Mouse (Mus musculus) small intestine, adult 2 months (tissue): ENCODE results near the gene Ankrd13a. TPM values are rescaled to one million over a fixed set of nuclear protein-coding genes. Genes with fewer than 3 reads are reported as not detected.

Source experiments
- H3K27ac ChIP-seq: fragments of 200-500 bp; 2 replicates; pipeline ENCODE4 v1.5.1; 2012; ENCODE audit warnings: low read depth, low read length, control low read depth, inconsistent platforms; ENCODE audit not compliant: insufficient read depth
- H3K27me3 ChIP-seq: fragments of 200-500 bp; 2 replicates; pipeline ENCODE4 v1.6.1; 2012; ENCODE audit warnings: mild to moderate bottlenecking, moderate library complexity, low read length, inconsistent platforms; ENCODE audit not compliant: control insufficient read depth, insufficient read depth
- H3K36me3 ChIP-seq: fragments of 200-500 bp; 2 replicates; pipeline ENCODE4 v1.6.1; 2012; ENCODE audit warnings: mild to moderate bottlenecking, low read length, control low read depth, inconsistent platforms; ENCODE audit not compliant: control insufficient read depth, insufficient read depth
- H3K4me1 ChIP-seq: fragments of 200-500 bp; 2 replicates; pipeline ENCODE4 v1.6.1; 2012; ENCODE audit warnings: low read length, inconsistent platforms, mixed read lengths; ENCODE audit not compliant: control insufficient read depth, insufficient read depth, insufficient read length
- H3K4me3 ChIP-seq: fragments of 200-500 bp; 2 replicates; pipeline ENCODE4 v1.5.1; 2012; ENCODE audit warnings: low read depth, mild to moderate bottlenecking, control low read depth, inconsistent platforms, low read length, moderate library complexity
- CTCF ChIP-seq: fragments of 200-500 bp; IDR thresholded peaks from 2 replicates; pipeline ENCODE4 v1.5.1; 2012; ENCODE audit warnings: low read depth, mild to moderate bottlenecking, control low read depth, inconsistent platforms, low read length, moderate library complexity, mixed read lengths; ENCODE audit not compliant: insufficient replicate concordance, insufficient read length; ENCODE audit errors: extremely low read depth
- POLR2A ChIP-seq: fragments of 200-500 bp; IDR thresholded peaks from 2 replicates; pipeline ENCODE4 v1.6.1; 2012; ENCODE audit warnings: low read depth, mild to moderate bottlenecking, control low read depth, inconsistent platforms, low read length, moderate library complexity
- WGBS: fragments of 180-500 bp; shearing (Covaris S2); methylation state at CpG from one replicate; pipeline ENCODE4 v1.1.7; 2018; 5-methylcytosine and 5-hydroxymethylcytosine counted together
- polyA plus RNA-seq: library from polyadenylated mRNA; depleted of rRNA; stranded (reverse); fragments of >200 nt; gene quantifications from 2 replicates; pipeline ENCODE4 v1.2.3, GENCODE M21; 2012

Ankrd13a gene
- polyA plus RNA-seq, 1 experiment, result 110 TPM

GRCm38 (mm10) chr5:114784622-114785165, 10.2 kb downstream of the Ankrd13a start:
- 19% methylated on average over 16 of the region's 16 CpGs for WGBS
- no peaks in the 10 kb centered on the region for H3K27me3 ChIP-seq
- no peak overlapping the region for H3K4me3 ChIP-seq
- H3K36me3 ChIP-seq, result peaks cover 33% of the 10 kb centered on the region
- peaks cover 25% of the 10 kb centered on the region for H3K4me1 ChIP-seq
- TF ChIP-seq CTCF, result no peak
- TF ChIP-seq POLR2A, result no peak
- H3K27ac ChIP-seq, result peak overlapping the region; percentile 0; the same call in 1 of the 2 replicates

GRCm38 (mm10) chr5:114785196-114785595, 10.7 kb downstream of the Ankrd13a start:
- peak overlapping the region; percentile 0; the same call in 1 of the 2 replicates for H3K27ac ChIP-seq
- H3K4me1 ChIP-seq, result peaks cover 23% of the 10 kb centered on the region
- no peak overlapping the region for H3K4me3 ChIP-seq
- no peak for TF ChIP-seq POLR2A
- no peaks in the 10 kb centered on the region for H3K27me3 ChIP-seq
- 74% methylated on average over 5 of the region's 5 CpGs for WGBS
- peaks cover 33% of the 10 kb centered on the region for H3K36me3 ChIP-seq

- TF ChIP-seq POLR2A (no peak), CTCF (no peak)
- Histone ChIP-seq H3K27me3 (no peaks in the 10 kb centered on the region), H3K27ac (no peak overlapping the region), H3K4me3 (no peak overlapping the region), H3K36me3 (peaks cover 83% of the 10 kb centered on the region), H3K4me1 (no peaks in the 10 kb centered on the region; the same call in 1 of the 2 replicates)
- WGBS, result 73% methylated on average over 7 of the region's 7 CpGs
Observed at GRCm38 (mm10) chr5:114793317-114793716, 18.8 kb downstream of the Ankrd13a start.

GRCm38 (mm10) chr5:114794609-114795008, 20.1 kb downstream of the Ankrd13a start:
- no peak overlapping the region for H3K4me3 ChIP-seq
- TF ChIP-seq POLR2A (no peak), CTCF (no peak)
- peaks cover 84% of the 10 kb centered on the region for H3K36me3 ChIP-seq
- no peaks in the 10 kb centered on the region; the same call in 1 of the 2 replicates for H3K4me1 ChIP-seq
- 79% methylated on average over 4 of the region's 4 CpGs for WGBS
- H3K27ac ChIP-seq, result no peak overlapping the region
- no peaks in the 10 kb centered on the region for H3K27me3 ChIP-seq

- Histone ChIP-seq H3K27ac (no peak overlapping the region), H3K27me3 (no peaks in the 10 kb centered on the region), H3K4me1 (no peaks in the 10 kb centered on the region; the same call in 1 of the 2 replicates), H3K4me3 (no peak overlapping the region), H3K36me3 (peaks cover 87% of the 10 kb centered on the region)
- TF ChIP-seq POLR2A (no peak), CTCF (no peak)
- WGBS, result 85% methylated on average over 9 of the region's 9 CpGs
Observed at GRCm38 (mm10) chr5:114795231-114795630, 20.8 kb downstream of the Ankrd13a start.

GRCm38 (mm10) chr5:114795653-114796052, 21.2 kb downstream of the Ankrd13a start:
- Histone ChIP-seq H3K36me3 (peaks cover 87% of the 10 kb centered on the region), H3K27me3 (no peaks in the 10 kb centered on the region), H3K4me3 (no peak overlapping the region), H3K27ac (no peak overlapping the region), H3K4me1 (no peaks in the 10 kb centered on the region; the same call in 1 of the 2 replicates)
- WGBS, result 92% methylated on average over 9 of the region's 9 CpGs
- TF ChIP-seq POLR2A, result no peak
- TF ChIP-seq CTCF, result no peak

- Histone ChIP-seq H3K27me3 (no peaks in the 10 kb centered on the region), H3K27ac (no peak overlapping the region), H3K36me3 (peaks cover 85% of the 10 kb centered on the region), H3K4me3 (peak overlapping the region; percentile 29), H3K4me1 (no peaks in the 10 kb centered on the region; the same call in 1 of the 2 replicates)
- TF ChIP-seq POLR2A (no peak), CTCF (no peak)
- WGBS, result 66% methylated on average over 40 of the region's 40 CpGs
Observed at GRCm38 (mm10) chr5:114796299-114797012, 22.0 kb downstream of the Ankrd13a start.
